Mouse (Mus musculus): ENCODE data around the gene Catsper3. TPM values are rescaled to one million over a fixed set of nuclear protein-coding genes. Genes with fewer than 3 reads are reported as not detected.
A peak's percentile ranks its signal among the peaks of the same experiment; 100 is the strongest.

The Catsper3 gene
- polyA plus RNA-seq, 1 experiment from 2014 or later: not detected

- Histone ChIP-seq H3K27me3 (peaks cover 6% of the 10 kb centered on the region), H3K9me3 (replicated peaks) (no peaks in the 10 kb centered on the region), H3K27ac (no peak overlapping the region), H3K9ac (no peak overlapping the region), H3K36me3 (no peaks in the 10 kb centered on the region), H3K4me2 (replicated peaks) (no peak overlapping the region), H3K4me1 (no peaks in the 10 kb centered on the region), H3K4me3 (no peak overlapping the region)
- 73% methylated on average over 7 of the region's 7 CpGs for WGBS
- no peak for ATAC-seq (ENCODE audit: low FRiP score)
Observed at GRCm38 (mm10) chr13:55809041-55809623, 24.8 kb downstream of the Catsper3 start.

GRCm38 (mm10) chr13:55809707-55810106, 25.3 kb downstream of the Catsper3 start:
- no peak for ATAC-seq (ENCODE audit: low FRiP score)
- H3K27me3 ChIP-seq: peaks cover 6% of the 10 kb centered on the region
- no peaks in the 10 kb centered on the region for H3K9me3 ChIP-seq (replicated peaks)
- H3K27ac ChIP-seq: no peak overlapping the region
- no peak overlapping the region for H3K4me2 ChIP-seq (replicated peaks)
- no peaks in the 10 kb centered on the region for H3K4me1 ChIP-seq
- H3K9ac ChIP-seq: no peak overlapping the region
- WGBS: 89% methylated on average over 10 of the region's 10 CpGs
- H3K4me3 ChIP-seq: no peak overlapping the region
- H3K36me3 ChIP-seq: no peaks in the 10 kb centered on the region

GRCm38 (mm10) chr13:55810947-55811346, 26.6 kb downstream of the Catsper3 start:
- no peak overlapping the region for H3K27ac ChIP-seq
- H3K27me3 ChIP-seq: peaks cover 6% of the 10 kb centered on the region
- no peaks in the 10 kb centered on the region for H3K9me3 ChIP-seq (replicated peaks)
- no peak overlapping the region for H3K4me2 ChIP-seq (replicated peaks)
- H3K4me1 ChIP-seq: no peaks in the 10 kb centered on the region
- H3K9ac ChIP-seq: no peak overlapping the region
- no peak overlapping the region for H3K4me3 ChIP-seq
- no peaks in the 10 kb centered on the region for H3K36me3 ChIP-seq
- no peak for ATAC-seq (ENCODE audit: low FRiP score)
- whole genome bisulfite sequencing: 72% methylated on average over 5 of the region's 5 CpGs

GRCm38 (mm10) chr13:55813490-55814016, 29.2 kb downstream of the Catsper3 start:
- no peak overlapping the region for H3K9ac ChIP-seq
- no peak overlapping the region for H3K27ac ChIP-seq
- H3K4me1 ChIP-seq: no peaks in the 10 kb centered on the region
- H3K4me3 ChIP-seq: no peak overlapping the region
- H3K4me2 ChIP-seq (replicated peaks): no peak overlapping the region
- H3K9me3 ChIP-seq (replicated peaks): no peaks in the 10 kb centered on the region
- H3K27me3 ChIP-seq: peaks cover 13% of the 10 kb centered on the region
- no peaks in the 10 kb centered on the region for H3K36me3 ChIP-seq
- 64% methylated on average over 5 of the region's 5 CpGs for WGBS
- no peak for ATAC-seq (ENCODE audit: low FRiP score)

GRCm38 (mm10) chr13:55814834-55815233, 30.5 kb downstream of the Catsper3 start:
- no peaks in the 10 kb centered on the region for H3K4me1 ChIP-seq
- H3K27ac ChIP-seq: no peak overlapping the region
- no peaks in the 10 kb centered on the region for H3K36me3 ChIP-seq
- H3K9ac ChIP-seq: no peak overlapping the region
- ATAC-seq (ENCODE audit: low FRiP score): no peak
- 83% methylated on average over 6 of the region's 6 CpGs for WGBS
- H3K4me2 ChIP-seq (replicated peaks): no peak overlapping the region
- peaks cover 13% of the 10 kb centered on the region for H3K27me3 ChIP-seq
- no peak overlapping the region for H3K4me3 ChIP-seq
- no peaks in the 10 kb centered on the region for H3K9me3 ChIP-seq (replicated peaks)

GRCm38 (mm10) chr13:55822499-55822898, 38.1 kb downstream of the Catsper3 start:
- H3K27ac ChIP-seq: no peak overlapping the region
- 56% methylated on average over 5 of the region's 5 CpGs for WGBS
- H3K9me3 ChIP-seq (replicated peaks): no peaks in the 10 kb centered on the region
- no peaks in the 10 kb centered on the region for H3K36me3 ChIP-seq
- H3K4me3 ChIP-seq: no peak overlapping the region
- H3K9ac ChIP-seq: no peak overlapping the region
- ATAC-seq (ENCODE audit: low FRiP score): no peak
- peaks cover 67% of the 10 kb centered on the region for H3K27me3 ChIP-seq
- peaks cover 5% of the 10 kb centered on the region; the same call in 1 of the 2 replicates for H3K4me1 ChIP-seq
- no peak overlapping the region for H3K4me2 ChIP-seq (replicated peaks)

GRCm38 (mm10) chr13:55824151-55824945, 40.0 kb downstream of the Catsper3 start:
- H3K9me3 ChIP-seq (replicated peaks): no peaks in the 10 kb centered on the region
- no peak for ATAC-seq (ENCODE audit: low FRiP score)
- no peak overlapping the region for H3K9ac ChIP-seq
- H3K27ac ChIP-seq: no peak overlapping the region
- H3K4me1 ChIP-seq: peaks cover 10% of the 10 kb centered on the region
- no peak overlapping the region for H3K4me3 ChIP-seq
- peaks cover 85% of the 10 kb centered on the region for H3K27me3 ChIP-seq
- WGBS: 6% methylated on average over 10 of the region's 10 CpGs
- H3K36me3 ChIP-seq: no peaks in the 10 kb centered on the region
- no peak overlapping the region for H3K4me2 ChIP-seq (replicated peaks)

GRCm38 (mm10) chr13:55825245-55825681, 40.9 kb downstream of the Catsper3 start:
- Histone ChIP-seq H3K4me2 (replicated peaks) (peak overlapping the region; percentile 30), H3K4me3 (peak overlapping the region; percentile 9), H3K9me3 (replicated peaks) (no peaks in the 10 kb centered on the region), H3K27me3 (peaks cover 91% of the 10 kb centered on the region), H3K27ac (no peak overlapping the region), H3K36me3 (no peaks in the 10 kb centered on the region), H3K9ac (no peak overlapping the region), H3K4me1 (peaks cover 10% of the 10 kb centered on the region)
- WGBS: under 1% methylated on average over 32 of the region's 32 CpGs
- no peak; the same call in 1 of the 2 replicates for ATAC-seq (ENCODE audit: low FRiP score)

- no peak overlapping the region for H3K9ac ChIP-seq
- WGBS: under 1% methylated on average over 56 of the region's 56 CpGs
- no peaks in the 10 kb centered on the region for H3K36me3 ChIP-seq
- H3K27me3 ChIP-seq: peaks cover 91% of the 10 kb centered on the region
- H3K4me2 ChIP-seq (replicated peaks): no peak overlapping the region
- no peak for ATAC-seq (ENCODE audit: low FRiP score)
- H3K27ac ChIP-seq: no peak overlapping the region
- H3K4me1 ChIP-seq: peaks cover 19% of the 10 kb centered on the region
- H3K4me3 ChIP-seq: no peak overlapping the region
- no peaks in the 10 kb centered on the region for H3K9me3 ChIP-seq (replicated peaks)
Observed at GRCm38 (mm10) chr13:55826008-55826671, 41.8 kb downstream of the Catsper3 start.

- no peak overlapping the region for H3K4me3 ChIP-seq
- H3K27me3 ChIP-seq: peaks cover 91% of the 10 kb centered on the region
- H3K4me2 ChIP-seq (replicated peaks): no peak overlapping the region
- H3K4me1 ChIP-seq: peaks cover 23% of the 10 kb centered on the region
- ATAC-seq (ENCODE audit: low FRiP score): no peak
- no peak overlapping the region for H3K9ac ChIP-seq
- WGBS: 3% methylated on average over 13 of the region's 13 CpGs
- no peaks in the 10 kb centered on the region for H3K9me3 ChIP-seq (replicated peaks)
- no peaks in the 10 kb centered on the region for H3K36me3 ChIP-seq
- H3K27ac ChIP-seq: no peak overlapping the region
Observed at GRCm38 (mm10) chr13:55826796-55827678, 42.7 kb downstream of the Catsper3 start.

GRCm38 (mm10) chr13:55827679-55828140, 43.3 kb downstream of the Catsper3 start:
- 1% methylated on average over 6 of the region's 6 CpGs for WGBS
- Histone ChIP-seq H3K4me1 (peaks cover 23% of the 10 kb centered on the region), H3K4me3 (no peak overlapping the region)

More at GRCm38 (mm10) chr13:55827679-55828140, 43.3 kb downstream of the Catsper3 start:
- H3K9ac ChIP-seq: no peak overlapping the region
- H3K27me3 ChIP-seq: peaks cover 91% of the 10 kb centered on the region
- no peak overlapping the region for H3K4me2 ChIP-seq (replicated peaks)
- no peaks in the 10 kb centered on the region for H3K9me3 ChIP-seq (replicated peaks)
- H3K36me3 ChIP-seq: no peaks in the 10 kb centered on the region
- no peak for ATAC-seq (ENCODE audit: low FRiP score)
- H3K27ac ChIP-seq: no peak overlapping the region
